1 mouse cellular context compared by ENCODE assay signal in genomic region chr7:114301293-114301782, GRCm38 (mm10).
TF ChIP-seq lines count a peak whose summit lies in the region.

No protein-coding gene starts in this region.

TF ChIP-seq in CH12.LX, 34 proteins besides CTCF, POLR2A, EP300 and RAD21 (continued from another document):
- peak; percentile 78 for TF ChIP-seq MAX (IDR thresholded peaks at IDR 0.05; ENCODE audit: low read length)
